Mouse (Mus musculus) limb, embryonic 14.5 days (tissue): ENCODE data around the gene Smco1. TPM values are rescaled to one million over a fixed set of nuclear protein-coding genes. Genes with fewer than 3 reads are reported as not detected.
"Not testable (repeated sequence)": the region's sequence is repeated elsewhere in the genome, so short reads cannot be mapped to it uniquely, and the experiment has no call there.

Experiments used
- ATAC-seq: fragments of 200-750 bp; cut with Nextera tagmentation; 2 replicates; pipeline ENCODE4 v1.8.0; 2017; ENCODE audit warnings: low read depth, moderate number of reproducible peaks, moderate TSS enrichment; ENCODE audit not compliant: low FRiP score
- DNase-seq: peaks from one replicate; pipeline ENCODE4 v3.0.0-alpha.2; 2015; ENCODE audit warnings: low spot score
- H3K27ac ChIP-seq: fragments of 300-500 bp; sonication (generic); replicated peaks from 2 replicates; pipeline ENCODE4 v1.5.1; 2014; ENCODE audit warnings: low read depth, mild to moderate bottlenecking, low read length, moderate library complexity, mixed read lengths
- H3K27me3 ChIP-seq: fragments of 300-500 bp; sonication (generic); 2 replicates; pipeline ENCODE4 v1.6.1; 2014; ENCODE audit warnings: low read length, mixed read lengths; ENCODE audit not compliant: control insufficient read depth, insufficient read depth
- H3K36me3 ChIP-seq: fragments of 300-500 bp; sonication (generic); 2 replicates; pipeline ENCODE4 v1.6.1; 2014; ENCODE audit warnings: mild to moderate bottlenecking, low read length, moderate library complexity, mixed read lengths; ENCODE audit not compliant: control insufficient read depth, insufficient read depth
- H3K4me1 ChIP-seq: fragments of 300-500 bp; sonication (generic); 2 replicates; pipeline ENCODE4 v1.6.1; 2014; ENCODE audit warnings: antibody characterized with exemption, low read length, mixed read lengths; ENCODE audit not compliant: control insufficient read depth, insufficient read depth
- H3K4me2 ChIP-seq: fragments of 300-500 bp; sonication (generic); replicated peaks from 2 replicates; pipeline ENCODE4 v1.6.1; 2014; ENCODE audit warnings: low read depth, mild to moderate bottlenecking, low read length, moderate library complexity; ENCODE audit not compliant: severe bottlenecking
- H3K4me3 ChIP-seq: fragments of 300-500 bp; sonication (generic); replicated peaks from 2 replicates; pipeline ENCODE4 v1.5.1; 2014; ENCODE audit warnings: low read length
- H3K9ac ChIP-seq: fragments of 300-500 bp; sonication (generic); 2 replicates; pipeline ENCODE4 v1.6.1; 2014; ENCODE audit warnings: mild to moderate bottlenecking, low read depth, low read length, moderate library complexity; ENCODE audit not compliant: severe bottlenecking
- H3K9me3 ChIP-seq: fragments of 300-500 bp; sonication (generic); 2 replicates; pipeline ENCODE4 v1.6.1; 2016; ENCODE audit warnings: low read length; ENCODE audit not compliant: control insufficient read depth
- POLR2A ChIP-seq: fragments of 200-500 bp; IDR thresholded peaks from 2 replicates; pipeline ENCODE4 v1.8.0; 2012; ENCODE audit warnings: inconsistent platforms, mild to moderate bottlenecking, moderate library complexity, borderline replicate concordance; ENCODE audit not compliant: insufficient read depth, insufficient read length; ENCODE audit errors: extremely low read depth
- WGBS: fragments of 180-500 bp; shearing (Covaris S2); extraction: QIAGEN DNeasy Blood & Tissue Kit; methylation state at CpG from one replicate; pipeline ENCODE4 v1.1.7; 2014; 5-methylcytosine and 5-hydroxymethylcytosine counted together
- polyA plus RNA-seq, 2 experiments: library from polyadenylated mRNA; depleted of rRNA in 1 of 2; stranded (reverse) in 1 of 2; unstranded in 1 of 2; fragments of >200 nt; fragmentation: Nextera tagmentation in 1 of 2; extraction: Ambion mirVana in 1 of 2; gene quantifications; 2 replicates each; pipeline versions ENCODE4 v1.2.1 to v1.2.3; 2012 to 2014

Smco1 gene
- polyA plus RNA-seq (2012; rRNA removed) (not detected in 2 replicates), polyA plus RNA-seq (2014; fragmentation: Nextera tagmentation; extraction: Ambion mirVana) (not detected in 2 replicates)

GRCm38 (mm10) chr16:32271291-32271690 lies at the start of gene Smco1:
TSS of gene Smco1 (plus strand) at chr16:32271468.
- Histone ChIP-seq H3K36me3 (no peaks in the 10 kb centered on the region), H3K9ac (no peak within 1 kb of the TSS), H3K4me2 (no peak within 1 kb of the TSS), H3K27me3 (no peaks in the 10 kb centered on the region), H3K9me3 (no peaks in the 10 kb centered on the region), H3K4me3 (no peak within 1 kb of the TSS), H3K27ac (no peak within 1 kb of the TSS), H3K4me1 (no peaks in the 10 kb centered on the region)
- TF ChIP-seq POLR2A = no peak
- ATAC-seq (no peak), DNase-seq (no peak)
- WGBS = 84% methylated on average over 11 of the region's 11 CpGs

DNA sequence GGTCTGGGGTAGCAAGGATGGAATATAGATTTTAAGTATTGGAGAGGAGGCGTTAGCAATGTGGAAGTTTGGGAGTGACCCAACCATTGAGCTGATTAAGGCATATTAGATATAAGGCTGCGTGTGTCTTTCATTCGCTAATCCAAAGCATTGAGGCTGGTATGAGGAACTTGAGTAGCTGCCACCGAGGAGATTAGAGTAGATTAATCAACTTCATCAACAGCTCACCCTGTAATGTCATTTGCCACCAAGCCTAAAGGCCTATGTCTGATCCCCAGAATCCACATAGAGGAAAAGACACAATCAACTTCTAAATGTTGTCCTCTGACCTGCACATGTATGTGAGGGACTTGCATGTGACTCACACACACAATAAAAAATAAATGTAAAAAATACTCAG lies 49.5 kb upstream of the Smco1 start:
- no peak for DNase-seq
- no peak overlapping the region for H3K9ac ChIP-seq
- no peak overlapping the region for H3K4me3 ChIP-seq
- WGBS = 77% methylated on average over 4 of the region's 4 CpGs
- no peaks in the 10 kb centered on the region for H3K9me3 ChIP-seq
- ATAC-seq = no peak
- no peaks in the 10 kb centered on the region for H3K4me1 ChIP-seq
- no peaks in the 10 kb centered on the region for H3K27me3 ChIP-seq
- H3K27ac ChIP-seq = no peak overlapping the region
- H3K36me3 ChIP-seq = no peaks in the 10 kb centered on the region
- TF ChIP-seq POLR2A = no peak
- no peak overlapping the region for H3K4me2 ChIP-seq

DNA sequence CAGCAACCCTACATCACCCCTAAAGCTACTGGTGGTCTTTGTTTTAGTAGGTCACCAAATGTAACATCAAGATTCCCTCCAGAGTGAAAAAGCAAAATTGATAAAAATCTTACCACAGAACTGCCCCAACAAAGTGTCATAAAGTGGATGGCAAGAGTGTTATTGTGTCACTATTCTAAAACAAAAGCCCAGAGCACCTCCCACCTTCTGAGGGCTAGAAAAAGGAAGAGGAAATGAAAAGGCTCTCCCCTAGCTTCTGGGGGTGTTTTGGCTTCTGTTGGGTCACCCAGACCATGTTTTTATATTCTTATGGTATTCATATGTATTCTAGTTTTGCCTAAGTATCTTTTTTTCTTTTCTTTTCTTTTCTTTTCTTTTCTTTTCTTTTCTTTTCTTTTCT lies 48.9 kb upstream of the Smco1 start:
- TF ChIP-seq POLR2A = no peak
- no peaks in the 10 kb centered on the region for H3K36me3 ChIP-seq
- no peak overlapping the region for H3K27ac ChIP-seq
- ATAC-seq = no peak
- no peak overlapping the region for H3K4me2 ChIP-seq
- H3K9me3 ChIP-seq = no peaks in the 10 kb centered on the region
- no peak overlapping the region for H3K4me3 ChIP-seq
- DNase-seq = no peak
- no peaks in the 10 kb centered on the region for H3K4me1 ChIP-seq
- H3K9ac ChIP-seq = no peak overlapping the region
- no peaks in the 10 kb centered on the region for H3K27me3 ChIP-seq

GRCm38 (mm10) chr16:32232050-32232449 lies 39.2 kb upstream of the Smco1 start:
- not testable (repeated sequence) for H3K4me1 ChIP-seq, H3K9ac ChIP-seq, DNase-seq, H3K9me3 ChIP-seq, H3K27ac ChIP-seq, H3K4me2 ChIP-seq, H3K4me3 ChIP-seq, H3K27me3 ChIP-seq, ATAC-seq
- peaks cover 33% of the 10 kb centered on the region for H3K36me3 ChIP-seq
- 93% methylated on average over 3 of the region's 3 CpGs for WGBS

DNA sequence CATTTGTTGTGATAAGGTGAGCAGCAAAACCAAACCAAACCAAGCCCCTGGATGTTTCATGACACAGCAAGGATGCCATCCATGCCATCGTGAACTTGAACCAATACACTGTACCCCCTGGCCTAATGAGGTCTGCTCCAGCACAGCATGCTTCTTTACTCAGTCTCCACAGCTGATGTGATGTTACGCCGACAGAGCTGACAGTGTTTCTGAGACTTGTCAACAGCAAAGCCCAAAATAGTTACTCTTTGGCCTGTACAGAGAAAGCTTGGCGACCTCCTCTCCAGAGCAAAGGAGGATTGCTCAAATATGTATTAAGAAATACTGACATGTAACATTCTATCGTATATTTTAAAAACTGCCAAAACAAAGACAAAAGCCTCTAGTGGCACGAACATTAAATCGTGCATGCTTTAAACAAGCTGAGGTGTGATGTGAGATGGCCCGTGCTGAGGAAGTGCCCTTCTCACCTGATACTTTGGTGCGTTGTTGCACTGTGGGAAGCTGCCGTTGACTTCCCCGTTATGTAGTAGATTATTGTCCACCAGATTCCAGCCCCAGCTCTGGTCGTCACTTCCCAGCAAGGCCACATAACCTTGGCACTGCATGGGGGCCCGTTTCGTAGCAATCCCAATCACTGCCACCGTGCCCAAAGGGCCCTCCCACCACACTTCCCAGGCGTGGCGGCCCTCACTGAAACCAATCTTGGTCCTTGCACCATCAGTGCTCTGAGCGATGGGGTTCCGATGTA lies 33.2 kb upstream of the Smco1 start:
- Histone ChIP-seq H3K36me3 (peaks cover 35% of the 10 kb centered on the region), H3K4me2 (no peak overlapping the region), H3K27me3 (no peaks in the 10 kb centered on the region), H3K4me1 (no peaks in the 10 kb centered on the region), H3K9ac (no peak overlapping the region), H3K27ac (no peak overlapping the region), H3K4me3 (no peak overlapping the region), H3K9me3 (no peaks in the 10 kb centered on the region)
- no peak for TF ChIP-seq POLR2A
- no peak for DNase-seq
- WGBS = 94% methylated on average over 19 of the region's 19 CpGs
- ATAC-seq = no peak
